Mouse (Mus musculus): ENCODE results near the gene Eno3. TPM values are rescaled to one million over a fixed set of nuclear protein-coding genes. Genes with fewer than 3 reads are reported as not detected.

Eno3 gene
- polyA plus RNA-seq (2012; rRNA removed), result 23.9 and 28.4 TPM in 2 replicates

DNA sequence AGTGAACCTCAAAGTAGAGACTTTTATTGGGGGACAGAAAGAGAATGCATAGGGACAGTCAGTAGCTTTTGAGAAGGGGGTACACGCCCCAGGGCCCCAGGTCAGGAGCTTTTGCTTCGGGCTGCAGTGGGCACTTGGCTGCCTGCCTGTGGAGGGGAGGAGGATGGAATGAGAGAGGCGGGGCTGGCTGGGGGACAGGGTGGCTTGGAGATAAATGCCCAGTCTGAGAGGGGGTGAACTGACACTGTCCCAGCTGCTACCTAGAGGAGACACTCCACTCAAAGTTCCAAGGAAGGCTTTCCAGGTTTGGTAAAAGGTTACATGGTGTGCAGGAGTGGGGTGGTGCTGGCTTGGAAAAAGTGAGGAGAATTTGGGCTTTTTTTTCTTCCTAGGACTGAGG, at the start of gene Eno3:
TSS of gene Eno3 (plus strand) at position 239 of the 400 bp plus-strand sequence.
- no peak for DNase-seq (ENCODE audit: extremely low spot score in 1 of 2, low spot score in 1 of 2)

DNA sequence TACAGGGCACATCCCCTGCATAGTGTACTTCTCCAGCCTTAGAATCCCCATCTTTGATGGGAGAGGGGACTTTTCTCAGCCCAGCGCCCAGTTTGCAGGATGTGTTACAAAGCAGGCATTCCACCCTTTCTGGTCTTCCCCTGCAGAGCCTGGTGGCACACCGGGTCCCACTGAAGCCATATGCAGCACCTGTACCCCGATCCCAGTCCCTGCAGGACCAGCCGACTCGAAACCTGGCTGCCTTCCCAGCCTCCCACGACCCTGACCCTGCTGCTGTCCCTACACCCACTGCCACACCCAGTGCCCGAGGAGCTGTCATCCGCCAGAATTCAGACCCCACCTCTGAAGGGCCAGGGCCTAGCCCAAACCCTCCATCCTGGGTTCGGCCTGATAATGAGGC, 49.4 kb upstream of the Eno3 start:
- DNase-seq (ENCODE audit: extremely low spot score in 1 of 2, low spot score in 1 of 2), result no peak

- DNase-seq (ENCODE audit: extremely low spot score in 1 of 2, low spot score in 1 of 2), result no peak
Measured at GRCm38 (mm10) chr11:70608381-70609066, 48.5 kb upstream of the Eno3 start.

DNA sequence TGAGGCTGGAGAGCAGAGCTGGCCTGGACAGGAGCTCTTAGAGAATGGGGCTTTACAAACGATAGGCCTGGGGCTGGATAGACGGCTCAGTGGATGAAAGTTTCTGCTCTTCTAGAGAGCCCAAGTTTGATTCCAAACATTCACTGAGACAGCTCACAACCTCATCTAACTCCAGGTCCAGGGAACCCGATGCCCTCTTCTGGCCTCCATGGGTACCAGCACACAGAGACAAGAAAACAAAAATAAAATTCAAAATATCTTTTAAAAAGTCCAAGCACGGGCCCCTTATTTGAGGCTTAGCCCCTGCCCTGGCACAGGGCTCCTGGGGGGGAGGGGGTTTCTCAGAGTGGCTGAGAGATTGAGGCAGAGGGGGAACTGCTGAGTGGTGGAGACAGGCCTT, 46.2 kb upstream of the Eno3 start:
- no peak for DNase-seq (ENCODE audit: extremely low spot score in 1 of 2, low spot score in 1 of 2)

- DNase-seq (ENCODE audit: extremely low spot score in 1 of 2, low spot score in 1 of 2), result no peak
Measured at GRCm38 (mm10) chr11:70612505-70612904, 44.5 kb upstream of the Eno3 start.

DNA sequence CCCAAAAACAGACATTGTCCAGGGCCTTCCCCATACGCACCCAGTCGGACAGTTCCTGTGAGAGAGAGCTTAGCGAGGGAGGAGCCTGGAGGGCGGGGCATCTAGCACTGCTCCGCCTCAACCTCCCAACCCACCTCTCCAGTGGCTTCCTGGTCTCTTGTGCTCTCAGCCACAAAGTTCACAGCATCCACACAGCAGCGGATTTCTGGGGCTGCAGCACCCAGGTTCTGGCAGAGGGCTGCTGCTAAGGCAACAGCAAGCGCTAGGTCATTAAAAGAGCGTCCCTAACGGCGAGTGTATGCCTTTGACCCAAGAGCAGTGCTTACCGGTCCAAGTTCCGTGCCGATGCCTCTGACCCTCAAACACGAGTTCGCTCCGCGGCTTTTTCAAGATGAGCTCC, 41.9 kb upstream of the Eno3 start:
- no peak for DNase-seq (ENCODE audit: extremely low spot score in 1 of 2, low spot score in 1 of 2)

DNA sequence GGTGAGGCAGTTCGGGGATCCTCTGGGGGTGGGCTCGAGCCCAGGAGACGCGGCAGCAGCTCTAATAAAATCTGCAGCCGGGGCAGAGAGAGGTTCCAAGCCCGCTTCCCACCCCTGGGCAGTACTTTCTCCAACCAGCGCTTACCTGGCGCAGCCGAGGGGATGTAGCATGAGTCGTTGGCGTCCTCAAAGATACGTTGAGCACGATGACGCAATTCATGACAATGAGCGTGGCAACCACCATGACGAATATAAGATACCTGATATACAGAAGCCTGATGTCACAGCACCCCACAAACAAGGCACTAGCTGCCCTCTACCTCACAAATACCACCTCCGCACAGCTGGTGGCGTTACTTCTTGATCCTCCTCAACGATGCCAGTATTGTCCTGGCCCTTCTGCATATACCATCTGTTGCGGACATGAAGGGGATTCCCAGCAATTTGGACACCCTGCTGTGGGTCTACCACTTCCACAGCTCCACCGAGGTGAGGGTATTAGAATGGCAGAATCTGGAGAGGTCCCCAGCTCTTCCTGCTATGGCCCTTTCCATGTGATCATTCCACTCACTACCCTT, 41.4 kb upstream of the Eno3 start, which contains the start of gene 4930544D05Rik:
TSS of gene 4930544D05Rik (plus strand) at position 333 of the 578 bp plus-strand sequence.
- DNase-seq (ENCODE audit: extremely low spot score in 1 of 2, low spot score in 1 of 2), result no peak

DNA sequence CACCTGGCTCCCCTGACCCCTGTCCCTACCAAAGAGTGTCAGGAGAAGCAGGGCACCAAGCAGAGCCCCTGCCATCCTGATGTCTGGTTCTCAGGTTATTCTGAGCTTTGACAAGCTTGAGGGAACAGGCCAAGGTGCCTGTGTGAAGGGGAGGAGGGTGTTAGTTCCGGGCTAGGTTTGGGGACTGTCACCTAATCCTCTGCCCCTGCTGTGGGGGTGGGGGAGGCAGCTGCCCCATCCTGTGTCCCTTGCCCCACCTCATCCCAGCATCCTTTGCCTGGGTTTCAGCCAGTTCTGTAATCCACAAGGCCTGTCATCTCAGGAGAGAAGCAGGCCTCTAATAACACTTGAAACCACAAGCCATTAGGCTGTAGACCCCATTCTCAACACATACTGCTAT, 37.9 kb upstream of the Eno3 start, which contains the start of gene Chrne:
TSS of gene Chrne (minus strand) at position 116 of the 400 bp plus-strand sequence.
- DNase-seq (ENCODE audit: extremely low spot score in 1 of 2, low spot score in 1 of 2), result no peak

DNA sequence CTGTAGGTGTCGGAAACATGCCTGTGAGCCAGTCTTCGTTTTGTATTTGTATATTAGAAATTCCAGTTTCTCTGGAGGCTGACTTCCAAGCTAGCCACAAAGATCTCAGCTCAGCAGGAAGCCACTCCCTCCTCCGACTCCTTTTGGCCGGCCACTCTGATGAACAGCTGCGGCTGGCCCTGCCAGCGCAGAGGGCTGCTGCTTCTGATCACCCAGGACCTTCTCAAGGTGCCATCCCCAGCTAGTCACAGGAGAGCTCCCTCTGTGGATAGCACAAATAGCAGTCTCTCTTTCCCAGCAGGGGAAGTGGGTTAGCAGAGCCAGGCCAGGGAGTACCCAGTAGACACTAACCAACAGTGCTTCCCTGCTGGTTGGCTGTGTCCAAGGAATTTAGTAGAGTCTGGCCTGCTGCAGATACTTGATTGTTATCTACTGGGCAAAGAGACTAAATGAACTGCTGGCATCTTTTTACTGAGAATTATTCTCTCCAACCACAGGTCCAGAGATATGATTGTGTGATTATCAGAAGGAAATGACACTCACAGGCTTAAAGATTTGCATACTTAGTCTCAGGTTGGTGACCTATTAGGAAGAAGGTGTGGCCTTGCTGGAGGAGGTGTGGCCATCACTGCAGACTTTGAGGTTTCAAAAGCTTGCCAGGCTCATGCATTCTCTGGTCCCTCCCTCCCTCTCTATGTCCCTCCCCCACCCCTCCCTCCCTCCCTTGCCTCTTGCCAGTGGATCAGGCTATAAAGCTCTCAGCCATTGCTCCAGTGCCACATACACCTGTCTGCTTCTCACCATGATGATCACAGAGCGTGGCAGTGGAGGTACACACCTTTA, 34.8 kb upstream of the Eno3 start:
- no peak for DNase-seq (ENCODE audit: extremely low spot score in 1 of 2, low spot score in 1 of 2)

DNA sequence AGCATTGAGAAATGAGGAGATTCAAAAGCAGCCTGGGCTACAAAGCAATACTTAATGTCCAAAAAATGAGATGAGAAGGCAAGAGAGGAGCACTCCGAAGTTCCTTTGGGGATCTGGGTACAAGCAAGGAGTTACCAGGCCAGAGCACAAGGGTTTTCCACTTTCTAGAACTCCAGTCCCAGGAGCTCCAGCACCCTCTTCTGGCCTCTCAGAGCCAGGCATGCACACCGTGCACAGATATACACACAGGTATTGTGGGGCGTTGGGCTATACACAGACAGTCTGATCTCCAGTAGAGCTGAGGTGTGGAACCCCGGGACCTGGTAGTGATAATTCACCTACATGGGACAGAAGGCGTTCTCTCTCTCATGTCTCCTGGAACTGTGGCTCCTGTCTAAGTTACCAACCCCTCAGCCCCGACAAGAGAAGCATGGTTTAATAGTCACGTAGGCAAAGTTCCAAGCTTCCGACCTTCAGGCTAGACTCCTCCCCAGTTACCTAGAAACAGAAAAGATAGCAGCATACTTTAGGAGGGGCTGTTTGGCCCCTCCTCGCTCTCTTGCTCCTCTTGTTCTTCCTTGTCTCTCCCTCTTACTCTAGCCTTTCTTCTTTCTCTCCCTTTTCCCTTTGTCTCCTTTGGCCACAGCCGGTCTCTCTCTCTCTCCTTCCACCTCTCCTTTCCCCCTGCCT, 33.8 kb upstream of the Eno3 start:
- DNase-seq (ENCODE audit: extremely low spot score in 1 of 2, low spot score in 1 of 2), result no peak

GRCm38 (mm10) chr11:70625473-70625872, 31.5 kb upstream of the Eno3 start:
- DNase-seq (ENCODE audit: extremely low spot score in 1 of 2, low spot score in 1 of 2), result peak in 1 of 2 experiments; percentile 48

GRCm38 (mm10) chr11:70626877-70627276, 30.1 kb upstream of the Eno3 start:
- no peak for DNase-seq (ENCODE audit: extremely low spot score in 1 of 2, low spot score in 1 of 2)

GRCm38 (mm10) chr11:70628431-70628830, 28.6 kb upstream of the Eno3 start:
- DNase-seq (ENCODE audit: extremely low spot score in 1 of 2, low spot score in 1 of 2), result no peak

DNA sequence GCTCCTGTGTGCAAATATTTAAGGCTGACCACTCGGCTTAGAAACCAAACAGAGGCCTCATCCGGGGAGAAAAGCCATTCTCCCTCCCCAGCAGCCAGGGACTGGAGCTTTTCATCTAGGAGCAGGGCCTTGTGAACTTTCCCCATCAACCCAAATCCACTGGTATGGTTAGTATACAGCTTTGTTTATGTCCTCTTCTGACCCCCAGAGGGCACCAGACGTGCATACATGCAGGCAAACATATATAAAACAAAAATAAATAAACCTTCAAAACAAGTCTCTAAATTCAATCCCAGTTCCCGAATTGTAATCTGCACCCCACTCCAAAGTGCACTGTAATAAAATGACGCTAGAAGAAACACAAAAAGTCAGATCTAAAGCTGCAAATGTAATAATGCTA, 27.4 kb upstream of the Eno3 start:
- no peak for DNase-seq (ENCODE audit: extremely low spot score in 1 of 2, low spot score in 1 of 2)

- no peak for DNase-seq (ENCODE audit: extremely low spot score in 1 of 2, low spot score in 1 of 2)
Measured at GRCm38 (mm10) chr11:70630129-70630528, 26.9 kb upstream of the Eno3 start.

DNA sequence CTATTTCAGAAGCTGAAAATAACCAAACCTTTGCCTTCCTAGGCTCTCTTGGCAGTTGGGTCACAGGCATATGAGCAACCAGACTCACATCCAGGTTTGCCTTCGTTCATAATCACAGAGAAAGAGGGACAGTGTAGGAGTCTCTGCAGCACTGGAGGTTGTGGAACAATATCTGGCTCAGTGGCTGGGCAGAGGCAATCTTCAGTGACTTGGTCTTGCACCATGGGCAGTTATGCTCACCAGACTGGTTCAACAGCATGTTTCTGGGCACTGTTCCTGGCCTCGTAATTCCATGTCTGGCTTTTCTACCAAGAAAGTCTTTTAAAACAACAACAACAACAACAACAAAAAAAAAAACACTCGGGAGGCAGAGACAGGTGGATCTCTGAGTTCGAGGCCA, 21.4 kb upstream of the Eno3 start:
- DNase-seq (ENCODE audit: extremely low spot score in 1 of 2, low spot score in 1 of 2), result no peak

GRCm38 (mm10) chr11:70637764-70638163, 19.2 kb upstream of the Eno3 start:
- no peak for DNase-seq (ENCODE audit: extremely low spot score in 1 of 2, low spot score in 1 of 2)

DNA sequence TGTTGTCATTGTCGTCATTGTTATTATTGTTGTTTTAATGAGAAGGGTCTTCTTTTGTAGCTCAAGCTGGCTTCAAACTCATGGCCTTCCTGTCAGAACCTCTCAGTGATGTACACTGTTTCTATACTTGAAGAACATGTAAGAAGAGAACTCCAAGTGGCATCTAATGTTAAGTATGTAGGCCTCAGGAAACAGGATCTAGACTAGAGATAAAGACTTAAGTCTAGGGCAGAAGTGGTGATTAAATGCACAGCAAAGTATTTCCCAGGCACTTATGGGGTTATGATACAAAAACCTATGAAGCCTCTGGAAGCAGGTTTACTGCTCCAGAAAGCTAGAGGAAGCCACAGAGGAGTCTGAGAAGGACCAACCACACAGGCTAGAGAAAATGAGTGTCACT, 18.7 kb upstream of the Eno3 start:
- no peak for DNase-seq (ENCODE audit: extremely low spot score in 1 of 2, low spot score in 1 of 2)

DNA sequence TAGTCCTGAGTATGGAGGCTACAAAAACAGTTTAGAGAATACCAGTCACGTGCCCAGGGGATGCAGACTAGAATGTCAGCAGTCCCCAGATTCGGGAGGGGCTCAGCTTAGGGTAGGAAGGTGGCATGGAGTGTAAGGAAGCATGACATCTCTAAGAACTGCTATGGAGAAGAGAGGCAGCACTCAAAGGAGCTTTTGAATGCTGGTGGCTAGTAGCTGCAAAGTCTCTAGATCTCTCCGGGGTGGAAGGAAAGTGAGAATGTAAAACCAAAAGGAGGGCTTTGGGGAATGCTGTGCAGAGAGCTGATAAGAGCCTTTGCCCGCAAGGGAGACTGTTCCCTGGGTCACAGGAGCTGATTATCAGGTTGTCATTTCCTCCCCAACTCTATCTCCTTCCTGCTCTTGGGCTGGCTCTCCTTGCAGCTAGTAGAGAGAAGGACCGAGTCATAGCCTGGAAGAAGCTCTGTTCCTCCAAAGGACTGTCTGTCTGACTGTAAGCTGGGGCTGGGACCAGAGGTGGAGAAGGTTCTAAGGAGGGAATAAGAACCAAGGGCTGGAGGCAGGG, 18.2 kb upstream of the Eno3 start, which contains the start of gene Gp1ba:
TSS of gene Gp1ba (plus strand) at position 409 of the 565 bp plus-strand sequence.
- DNase-seq (ENCODE audit: extremely low spot score in 1 of 2, low spot score in 1 of 2), result no peak

DNA sequence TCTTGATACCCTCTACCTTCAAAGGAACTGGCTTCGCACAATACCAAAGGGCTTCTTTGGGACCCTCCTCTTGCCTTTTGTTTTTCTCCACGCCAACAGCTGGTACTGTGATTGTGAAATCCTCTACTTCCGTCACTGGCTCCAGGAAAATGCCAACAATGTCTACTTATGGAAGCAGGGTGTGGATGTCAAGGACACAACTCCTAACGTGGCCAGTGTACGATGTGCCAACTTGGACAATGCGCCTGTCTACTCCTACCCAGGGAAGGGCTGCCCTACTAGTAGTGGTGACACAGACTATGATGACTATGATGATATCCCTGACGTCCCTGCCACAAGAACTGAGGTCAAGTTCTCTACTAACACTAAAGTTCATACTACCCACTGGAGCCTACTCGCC, 17.0 kb upstream of the Eno3 start:
- no peak for DNase-seq (ENCODE audit: extremely low spot score in 1 of 2, low spot score in 1 of 2)

Measured in frontal cortex, adult 2 months (tissue).